Mouse (Mus musculus): ENCODE measurements around the gene Casp2.

Gene Casp2

DNA sequence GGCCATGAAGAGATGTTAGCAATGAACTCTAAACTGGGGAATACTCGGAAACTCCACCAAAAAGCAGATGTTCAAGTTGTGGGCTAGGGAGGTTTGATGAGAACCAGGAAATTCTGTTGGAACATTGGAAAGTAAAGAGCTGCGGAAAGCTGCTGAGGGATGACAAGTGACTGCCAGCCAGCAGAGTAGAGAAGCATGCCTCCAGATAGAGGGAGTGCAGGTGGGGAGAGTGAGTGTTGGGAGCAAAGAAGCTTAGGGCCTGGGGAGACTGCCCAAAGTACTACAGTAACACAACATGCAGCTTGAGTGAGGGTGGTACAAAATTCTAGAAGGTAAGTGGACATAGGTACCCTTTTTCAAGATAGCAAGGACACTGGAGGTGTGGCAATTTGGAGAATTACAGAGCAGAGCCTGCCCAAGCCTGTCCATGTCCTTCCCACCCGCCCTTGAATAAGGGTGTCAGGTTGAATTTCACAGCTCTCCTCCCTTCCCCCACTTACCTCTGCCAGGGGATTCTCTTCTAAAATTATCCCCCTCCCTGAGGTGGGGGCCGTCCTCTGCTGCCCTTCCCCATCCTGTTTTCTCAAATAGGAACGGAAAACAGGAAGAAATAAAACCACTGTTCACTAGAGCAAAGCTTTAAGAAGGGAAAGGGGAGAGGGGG, 18.2 kb downstream of the Casp2 start:
- no peak for DNase-seq (ENCODE audit: low spot score)

DNA sequence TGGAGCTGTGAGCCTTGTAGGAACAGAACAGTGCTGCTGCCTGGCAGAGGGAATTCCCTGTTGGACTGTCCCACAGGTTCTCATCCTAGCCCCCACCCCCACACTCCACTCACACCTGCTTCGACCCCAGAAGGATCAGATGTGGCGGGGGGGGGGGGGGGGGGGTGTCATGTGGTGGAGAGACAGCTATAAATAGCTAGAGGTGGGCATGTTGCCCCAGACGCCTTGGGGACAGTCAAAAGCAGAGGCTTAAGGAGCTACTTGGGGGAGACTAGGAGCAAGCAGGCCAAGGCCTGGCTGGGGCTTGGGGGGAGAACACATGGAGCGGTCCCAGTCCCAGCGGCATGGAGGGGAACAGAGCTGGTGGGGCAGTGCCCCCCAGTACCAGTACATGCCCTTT, 21.7 kb downstream of the Casp2 start, which contains the start of gene Clcn1:
Gene Clcn1 (plus strand): TSS at position 238 of the 400 bp plus-strand sequence.
- DNase-seq (ENCODE audit: low spot score): no peak

DNA sequence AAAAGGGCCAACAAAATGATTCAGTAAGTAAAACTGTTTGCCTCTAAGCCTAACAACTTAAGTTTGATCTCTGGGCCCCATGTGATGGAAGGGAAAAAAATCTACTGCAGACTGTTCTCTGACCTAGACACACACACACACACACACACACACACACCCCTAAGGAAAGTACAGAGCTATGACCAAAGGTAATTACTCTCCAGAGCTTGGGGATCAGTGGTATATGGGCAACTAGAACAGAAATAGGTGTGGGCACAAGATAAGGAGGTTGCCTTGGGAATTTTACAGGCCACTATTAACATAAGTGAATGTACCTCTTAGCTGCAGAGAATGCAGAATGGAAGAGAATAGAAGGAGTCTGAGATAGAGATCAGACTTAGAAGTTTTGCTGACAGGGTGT, 22.8 kb downstream of the Casp2 start:
- DNase-seq (ENCODE audit: low spot score): no peak

GRCm38 (mm10) chr6:42293327-42293726, 28.5 kb downstream of the Casp2 start:
- DNase-seq (ENCODE audit: low spot score): no peak

DNA sequence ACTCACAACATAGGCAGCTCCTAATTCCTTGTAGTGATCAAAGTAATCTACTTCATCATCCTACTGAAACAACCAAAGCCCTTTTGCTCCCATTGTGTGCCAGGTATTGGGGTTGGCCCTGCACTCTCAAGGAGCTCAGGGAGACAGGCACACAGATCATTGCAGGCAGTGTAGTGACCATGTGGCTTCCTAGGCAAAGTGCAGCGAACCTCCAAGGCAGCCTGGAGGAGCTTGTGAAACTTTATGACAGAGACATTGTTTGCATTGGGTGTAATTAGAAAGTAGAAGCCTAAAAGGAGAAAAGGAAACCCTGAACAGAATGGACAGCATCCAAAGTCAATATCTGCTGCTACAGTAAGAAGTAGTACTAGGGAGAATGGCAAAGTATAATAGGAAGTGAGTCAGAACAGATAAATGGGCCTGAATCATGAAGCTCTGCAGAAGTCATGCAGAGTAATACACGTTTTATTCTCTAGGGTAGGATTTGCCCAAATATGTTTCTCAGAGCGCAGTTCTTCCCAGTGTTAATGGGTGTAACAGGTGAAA, 30.8 kb downstream of the Casp2 start:
- DNase-seq (ENCODE audit: low spot score): no peak

GRCm38 (mm10) chr6:42299362-42299761, 34.6 kb downstream of the Casp2 start:
- no peak for DNase-seq (ENCODE audit: low spot score)

- no peak for DNase-seq (ENCODE audit: low spot score)
These were observed 45.1 kb downstream of the Casp2 start for GRCm38 (mm10) chr6:42309816-42310378.

DNA sequence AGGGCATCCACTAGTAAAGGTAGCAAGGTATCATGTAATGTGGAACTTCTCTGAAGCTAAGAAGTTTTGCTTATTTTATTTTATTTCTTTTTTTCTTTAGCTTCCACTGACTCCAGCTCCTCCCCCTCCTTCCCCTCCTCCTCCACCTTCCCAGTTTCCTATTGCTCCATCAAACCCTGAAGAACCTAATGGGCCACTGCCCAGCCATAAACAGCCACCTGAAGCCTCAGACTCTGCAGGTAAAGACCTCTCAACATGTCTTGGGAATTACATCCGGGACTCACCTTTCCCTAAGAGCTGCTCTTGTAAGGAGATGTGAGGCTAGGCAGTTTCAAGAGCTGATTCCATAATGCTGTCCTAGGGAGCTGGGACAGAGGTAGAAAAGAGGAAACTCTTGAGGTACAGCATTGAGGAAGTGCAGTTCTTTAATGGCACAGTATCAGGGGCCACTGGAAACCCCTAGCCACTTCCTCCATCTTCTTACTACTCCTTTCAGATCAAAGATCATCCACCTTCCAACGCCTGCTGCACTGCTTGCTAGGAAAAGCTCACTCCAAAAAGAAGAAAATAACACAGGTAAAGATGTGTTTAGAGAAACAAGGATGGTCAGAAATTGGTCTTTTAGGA, 45.8 kb downstream of the Casp2 start:
- no peak for DNase-seq (ENCODE audit: low spot score)

DNA sequence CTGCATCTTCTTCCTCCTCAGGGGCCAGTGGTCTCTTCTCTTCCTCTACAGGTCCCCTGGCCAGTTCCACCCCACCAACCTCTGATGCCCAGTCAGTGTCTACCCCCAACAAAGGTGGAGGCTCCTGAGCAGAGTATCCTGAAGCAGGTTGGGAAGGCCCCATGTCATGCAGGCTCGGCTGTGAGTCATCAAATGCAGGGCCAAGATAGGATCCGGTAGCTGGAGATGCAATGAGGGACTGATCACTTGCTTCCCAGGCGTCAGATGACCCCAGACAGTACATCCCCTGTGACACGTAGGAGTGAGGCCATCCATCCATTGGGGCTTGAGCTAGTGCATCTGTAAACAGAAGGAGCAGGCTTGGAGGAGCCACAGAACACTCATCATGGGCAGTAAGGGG, 53.5 kb downstream of the Casp2 start:
- no peak for DNase-seq (ENCODE audit: low spot score)

GRCm38 (mm10) chr6:42323371-42324066, 58.7 kb downstream of the Casp2 start:
- DNase-seq (ENCODE audit: low spot score): no peak

- no peak for DNase-seq (ENCODE audit: low spot score)
These were observed 59.3 kb downstream of the Casp2 start for GRCm38 (mm10) chr6:42324067-42324481.

GRCm38 (mm10) chr6:42324482-42325267, 59.9 kb downstream of the Casp2 start, which contains the start of gene Fam131b:
Fam131b (minus strand) TSS chr6:42324643.
- no peak for DNase-seq (ENCODE audit: low spot score)

GRCm38 (mm10) chr6:42325268-42325609, 60.5 kb downstream of the Casp2 start:
- DNase-seq (ENCODE audit: low spot score): peak; percentile 88

DNA sequence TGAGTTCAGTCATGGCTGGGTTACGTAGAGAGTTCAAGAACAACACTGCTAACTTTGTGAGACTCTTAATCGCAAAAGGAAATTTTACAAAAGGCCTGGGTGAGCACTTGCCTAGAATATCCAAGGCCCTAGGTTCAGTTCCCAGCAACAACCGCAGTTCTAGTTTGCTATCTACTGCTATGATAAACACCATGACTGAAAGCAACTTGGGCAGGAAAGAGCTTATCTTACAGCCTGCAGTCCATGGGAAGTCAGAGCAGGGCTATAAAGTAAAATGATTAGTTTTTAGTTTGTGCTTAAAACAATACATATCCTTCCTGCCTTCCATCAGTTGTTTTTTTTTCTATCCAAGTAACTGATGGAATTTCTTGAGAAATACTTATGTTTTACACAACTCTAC, 61.7 kb downstream of the Casp2 start:
- DNase-seq (ENCODE audit: low spot score): no peak

DNA sequence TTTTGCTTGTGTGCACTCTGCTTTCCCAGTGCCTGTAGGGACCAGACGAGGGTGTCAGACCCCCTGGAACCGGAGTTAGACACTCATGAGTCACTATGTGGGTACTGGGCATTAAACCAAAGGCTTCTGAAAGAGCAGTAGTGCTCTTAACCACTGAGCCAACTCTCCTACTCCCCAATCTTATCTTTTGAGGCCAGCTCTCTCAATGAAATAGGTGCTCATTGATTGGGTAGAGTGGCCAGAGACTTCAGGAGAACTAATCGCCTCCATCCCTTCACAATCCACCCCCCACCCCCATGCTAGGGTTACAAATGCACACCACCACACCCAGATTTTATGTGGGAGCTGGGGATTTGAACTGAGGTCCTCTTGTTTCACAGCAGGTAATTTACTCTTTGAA, 64.0 kb downstream of the Casp2 start:
- DNase-seq (ENCODE audit: low spot score): no peak

DNA sequence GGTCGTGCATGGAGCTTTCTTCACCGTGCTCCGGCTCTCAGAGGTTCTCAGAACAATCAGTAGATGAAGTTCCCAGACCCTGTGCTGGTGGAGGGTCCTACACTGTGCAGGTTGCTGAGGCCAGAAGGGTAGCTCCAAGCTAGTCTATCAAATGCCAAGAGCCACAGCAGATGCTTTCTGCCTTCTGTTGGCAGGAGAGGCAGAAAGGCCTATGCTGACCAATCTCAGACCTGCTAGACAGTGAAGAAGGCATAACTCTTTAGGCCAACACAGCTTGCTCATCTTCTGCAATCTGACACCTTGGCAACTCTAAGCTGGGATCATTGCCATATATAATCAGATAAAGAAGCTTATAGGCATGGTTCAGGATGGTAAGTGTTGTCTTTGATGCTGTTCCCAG, 65.4 kb downstream of the Casp2 start:
- DNase-seq (ENCODE audit: low spot score): no peak

DNA sequence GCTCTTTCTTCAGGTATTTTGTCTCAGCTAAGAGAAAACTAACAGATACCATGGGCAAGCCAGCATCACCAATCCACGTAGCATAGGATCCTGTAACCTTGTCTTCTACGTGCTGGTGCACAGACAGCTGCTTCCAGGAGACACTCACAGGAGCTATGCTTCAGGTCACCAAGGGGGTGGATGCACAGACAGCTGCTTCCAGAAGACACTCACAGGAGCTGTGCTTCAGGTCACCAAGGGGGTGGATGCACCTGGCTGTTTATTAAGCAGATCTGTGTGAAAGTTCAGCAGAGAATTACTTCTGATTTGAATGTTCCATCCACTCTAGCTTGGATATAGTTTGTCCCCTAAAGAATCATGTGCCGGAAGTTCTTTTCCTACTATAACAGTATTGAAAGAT, 66.2 kb downstream of the Casp2 start:
- DNase-seq (ENCODE audit: low spot score): no peak
